Mouse (Mus musculus): ENCODE measurements at regions not wholly inside any gene's neighbourhood (a gene's known extent, or its start where the extent isn't known, plus 50 kb on each side); places are given as distances from the start of the nearest gene placed in this dataset.

GRCm38 (mm10) chr3:60418652-60419051 is 54.0 kb upstream of the Mbnl1 start:
- no peak for TF ChIP-seq CTCF (IDR thresholded peaks at IDR 0.05; ENCODE audit: insufficient read depth, low read depth, low read length)
- no peak for TF ChIP-seq POLR2A (IDR thresholded peaks at IDR 0.05; ENCODE audit: insufficient read depth, low read depth, low read length)

GRCm38 (mm10) chr3:60419216-60419615 is 53.4 kb upstream of the Mbnl1 start:
- H3K27ac ChIP-seq (ENCODE audit: insufficient read depth, low read depth, low read length), result no peak overlapping the region
- WGBS, result 94% methylated on average over 3 of the region's 3 CpGs
- no peak for TF ChIP-seq POLR2A (IDR thresholded peaks at IDR 0.05; ENCODE audit: insufficient read depth, low read depth, low read length)
- no peak for TF ChIP-seq CTCF (IDR thresholded peaks at IDR 0.05; ENCODE audit: insufficient read depth, low read depth, low read length)

More at GRCm38 (mm10) chr3:60418652-60419051, 54.0 kb upstream of the Mbnl1 start:
- Histone ChIP-seq H3K4me1 (ENCODE audit: control insufficient read depth, insufficient read depth, low read length) (no peaks in the 10 kb centered on the region), H3K27ac (ENCODE audit: insufficient read depth, low read depth, low read length) (no peak overlapping the region), H3K4me3 (ENCODE audit: insufficient read depth, low read depth, low read length) (no peak overlapping the region)

More at GRCm38 (mm10) chr3:60419216-60419615, 53.4 kb upstream of the Mbnl1 start:
- H3K4me3 ChIP-seq (ENCODE audit: insufficient read depth, low read depth, low read length), result no peak overlapping the region
- no peaks in the 10 kb centered on the region for H3K4me1 ChIP-seq (ENCODE audit: control insufficient read depth, insufficient read depth, low read length)

All from olfactory bulb, adult 2 months (tissue).